Mouse (Mus musculus) frontal cortex, postnatal 10 days (tissue): ENCODE data around the gene Olfr888.

Experiments used
- DNase-seq, 2 experiments: peaks; one replicate each; pipeline ENCODE4 v3.0.0; 2022; ENCODE audit warnings: low spot score in 2 of 2, mixed read lengths in 1 of 2

Olfr888 gene

DNA sequence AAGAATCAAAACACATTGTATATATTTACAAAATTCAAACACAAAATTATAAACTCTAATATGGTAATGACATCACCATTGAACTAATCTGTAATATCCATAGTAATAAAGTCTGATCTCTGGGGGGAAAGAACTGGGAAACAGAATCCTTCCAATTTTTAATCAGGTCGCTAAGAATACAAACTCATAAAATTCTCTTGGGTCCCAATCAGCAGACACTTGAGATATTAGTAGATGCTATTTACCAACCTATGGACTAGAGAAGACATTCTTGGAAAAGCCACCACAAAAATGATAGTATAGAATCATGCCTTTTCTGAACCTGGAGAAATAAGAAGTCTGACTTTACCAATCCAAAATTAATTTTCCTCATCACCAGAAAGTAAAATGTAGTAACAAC, at the start of gene Olfr888:
Olfr888 (plus strand) TSS at position 301 of the 400 bp plus-strand sequence.
- no peak for DNase-seq

DNA sequence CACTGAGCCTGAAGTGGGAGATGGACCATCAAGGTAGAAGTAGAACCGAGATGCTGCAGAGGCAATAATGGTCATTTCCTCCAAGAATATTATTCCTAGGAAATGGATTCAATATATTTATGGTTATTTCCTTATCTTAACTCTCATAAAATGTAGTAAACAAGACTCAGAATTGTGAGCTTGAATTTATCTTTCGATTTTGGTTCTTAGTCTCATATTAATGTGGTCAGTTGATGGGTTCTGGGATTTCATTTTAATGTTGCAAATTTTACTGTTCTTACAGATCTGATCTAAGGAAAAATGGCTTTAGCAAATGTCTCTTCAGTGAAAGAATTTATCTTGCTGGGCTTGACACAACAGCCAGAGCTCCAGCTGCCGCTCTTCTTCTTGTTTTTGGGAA, 46.9 kb upstream of the Olfr888 start, which contains the start of gene Olfr885:
Olfr885 (plus strand) TSS at position 301 of the 400 bp plus-strand sequence.
- DNase-seq: no peak

DNA sequence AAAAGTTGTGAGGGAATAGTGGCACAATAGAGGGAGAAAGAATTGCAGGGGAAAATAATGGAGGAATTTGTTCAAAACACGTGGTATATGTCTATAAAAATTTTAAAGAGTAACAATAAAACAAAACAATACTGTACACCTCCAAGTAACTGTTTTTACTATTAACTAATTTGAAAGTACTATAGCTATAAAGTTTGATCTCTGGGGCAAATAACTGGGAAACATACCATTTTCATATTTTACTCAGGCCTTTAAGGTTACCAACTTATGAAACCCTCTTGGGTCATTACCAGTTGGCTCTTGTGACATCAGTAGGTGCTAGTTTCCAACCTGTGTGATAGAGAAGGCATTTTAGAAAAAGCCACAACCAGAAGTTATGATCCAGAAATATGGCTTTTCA, 24.2 kb upstream of the Olfr888 start, which contains the start of gene Olfr887:
Olfr887 (plus strand) TSS at position 301 of the 400 bp plus-strand sequence.
- DNase-seq: no peak

DNA sequence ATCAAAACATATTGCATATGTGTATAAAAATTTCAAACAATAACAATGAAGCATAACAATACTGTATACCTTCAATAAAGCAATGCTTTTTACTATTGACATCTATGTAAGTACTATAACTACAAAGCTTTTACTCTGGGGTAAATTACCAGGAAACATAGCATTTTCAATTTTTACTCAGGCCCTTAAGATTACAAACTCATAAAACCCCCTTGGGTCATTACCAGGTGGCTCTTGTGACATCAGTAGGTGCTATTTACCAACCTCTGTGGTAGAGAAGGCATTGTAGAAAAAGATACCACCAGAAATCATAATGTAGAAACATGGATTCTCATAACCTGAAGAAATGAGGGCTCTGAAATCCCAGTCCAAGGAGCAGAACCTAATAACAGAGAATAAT, 7.0 kb downstream of the Olfr888 start, which contains the start of gene Olfr889:
Olfr889 (plus strand) TSS at position 301 of the 400 bp plus-strand sequence.
- no peak for DNase-seq

DNA sequence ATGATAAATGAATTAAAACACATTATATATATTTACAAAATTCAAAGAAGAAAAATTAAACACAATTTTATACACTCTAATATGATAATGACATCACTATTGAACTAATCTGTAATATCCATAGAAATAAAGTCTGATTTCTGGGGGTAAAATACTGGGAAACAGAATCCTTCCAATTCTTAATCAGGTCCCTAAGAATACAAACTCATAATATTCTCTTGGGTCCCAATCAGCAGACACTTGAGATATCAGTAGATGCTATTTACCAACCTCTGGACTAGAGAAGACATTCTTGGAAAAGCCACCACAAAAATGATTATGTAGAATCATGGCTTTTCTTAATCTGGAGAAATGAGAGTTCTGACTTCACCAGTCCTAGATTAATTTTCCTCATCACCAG, 34.3 kb downstream of the Olfr888 start, which contains the start of gene Olfr890:
Olfr890 (plus strand) TSS at position 301 of the 400 bp plus-strand sequence.
- no peak for DNase-seq
